Mouse (Mus musculus) heart, postnatal 36 days (tissue): Measurements from ENCODE around the gene Tpst2. TPM values are rescaled to one million over a fixed set of nuclear protein-coding genes. Genes with fewer than 3 reads are reported as not detected.

Source experiments
- DNase-seq, 2 experiments: peaks; one replicate each; pipeline ENCODE4 v3.0.0; 2021 to 2022
- intact Hi-C: fragments of 180-260 bp; cut with DNase I; formaldehyde crosslinking; loops from one replicate; pipeline ENCODE4 v1.15.1; 2025
- total RNA-seq, 2 experiments: library from RNA; stranded (reverse); gene quantifications; 2 replicates each; pipeline ENCODE4 v1.2.3; 2021

Gene Tpst2
- total RNA-seq, 2 experiments from 2014 or later = 39.1 to 42.0 TPM

DNA sequence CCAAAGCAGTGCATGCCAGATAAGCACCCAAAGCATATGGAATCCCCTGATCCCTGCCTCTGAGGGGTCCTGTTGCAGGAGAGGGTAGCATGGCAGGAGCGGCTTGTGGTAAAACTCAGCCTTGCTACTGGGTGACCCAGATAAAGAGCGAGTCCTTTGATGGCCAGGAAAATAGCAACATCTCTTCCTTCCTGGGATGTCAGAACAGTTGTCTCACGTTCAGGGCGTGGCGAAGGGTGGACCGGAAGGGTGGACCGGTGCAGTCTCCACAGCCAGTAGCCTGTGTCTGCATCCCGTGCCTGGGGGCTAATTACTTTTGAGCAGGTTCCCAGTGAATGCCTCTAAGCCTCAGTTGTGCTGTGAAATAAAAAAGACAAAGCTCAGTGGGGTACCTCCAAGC lies 23.3 kb upstream of the Tpst2 start:
- intact Hi-C loops = no loop called here

DNA sequence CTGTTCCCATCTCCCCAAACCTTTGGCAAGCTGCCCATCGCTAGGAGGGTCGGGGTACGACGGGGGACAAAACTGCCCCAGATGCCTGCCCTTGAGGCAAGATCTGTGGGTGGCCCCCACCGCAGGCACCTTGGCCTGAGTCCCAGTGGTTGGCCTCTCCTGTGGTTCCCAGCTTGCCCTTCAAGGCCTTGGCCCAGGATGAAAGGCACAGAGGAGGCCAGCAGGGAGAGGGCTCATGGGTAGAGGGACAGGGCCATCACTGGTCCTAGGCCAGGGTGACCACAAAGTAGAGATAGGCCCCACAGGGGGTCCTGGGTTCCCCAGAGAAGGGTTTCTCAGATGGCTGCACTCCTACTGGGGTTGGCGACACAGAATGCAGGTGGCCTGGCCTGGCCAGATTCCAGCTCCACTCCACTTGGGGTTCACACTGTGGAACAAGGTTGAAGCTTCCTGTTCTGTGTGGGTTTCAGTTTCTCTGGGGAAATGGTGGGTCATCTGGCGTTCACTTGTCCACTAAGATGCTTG lies 22.1 kb upstream of the Tpst2 start:
- DNase-seq = peak; percentile 64 to 70
- intact Hi-C loops = no loop called here

More for the DNA sequence above, 23.3 kb upstream of the Tpst2 start:
- peak in 1 of 2 experiments; percentile 40 for DNase-seq

DNA sequence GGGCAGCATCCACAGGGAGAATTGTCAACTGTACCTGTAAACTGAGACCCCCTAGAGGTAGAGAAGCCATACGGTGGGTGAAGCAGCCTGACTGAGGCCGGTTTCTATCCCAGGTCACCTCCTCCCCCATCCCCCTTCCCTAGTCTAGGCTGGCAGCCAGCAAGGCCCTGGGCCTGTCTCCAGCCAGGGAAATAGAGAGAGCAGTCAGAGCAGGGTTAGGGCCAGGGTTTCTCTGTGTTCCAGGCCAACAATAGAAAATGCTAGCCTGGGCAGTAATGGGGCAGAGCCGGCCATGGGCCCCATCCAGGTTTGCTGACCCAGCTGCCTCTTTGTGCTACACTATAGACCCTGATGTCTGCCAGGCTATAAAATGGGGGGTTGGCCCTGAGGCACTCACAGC lies 21.1 kb upstream of the Tpst2 start, which contains the start of gene Crybb1:
TSS of gene Crybb1 (plus strand) at position 390 of the 400 bp plus-strand sequence.
- intact Hi-C loops = no loop called here
- peak; percentile 71 to 75 for DNase-seq

DNA sequence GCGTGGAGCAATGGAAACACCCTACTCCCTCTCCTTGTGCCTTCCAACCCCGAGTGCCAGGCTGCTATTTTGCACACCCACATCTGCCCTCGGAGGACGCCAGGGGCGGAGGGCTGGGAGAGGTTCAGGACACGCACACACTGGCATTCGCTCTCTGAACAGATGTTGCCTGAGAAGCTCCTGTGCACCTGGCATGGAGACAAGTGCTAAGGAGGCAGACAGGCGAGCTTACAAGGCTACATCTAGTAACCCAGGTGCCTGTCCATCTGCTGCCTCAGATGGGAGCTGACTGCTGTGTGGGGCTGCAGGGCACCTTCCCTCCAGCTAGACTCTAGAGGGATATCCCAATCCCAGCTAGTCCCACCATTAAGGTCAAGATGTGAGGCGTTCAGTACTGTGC lies 20.0 kb upstream of the Tpst2 start:
- intact Hi-C loops = no loop called here
- DNase-seq = no peak

DNA sequence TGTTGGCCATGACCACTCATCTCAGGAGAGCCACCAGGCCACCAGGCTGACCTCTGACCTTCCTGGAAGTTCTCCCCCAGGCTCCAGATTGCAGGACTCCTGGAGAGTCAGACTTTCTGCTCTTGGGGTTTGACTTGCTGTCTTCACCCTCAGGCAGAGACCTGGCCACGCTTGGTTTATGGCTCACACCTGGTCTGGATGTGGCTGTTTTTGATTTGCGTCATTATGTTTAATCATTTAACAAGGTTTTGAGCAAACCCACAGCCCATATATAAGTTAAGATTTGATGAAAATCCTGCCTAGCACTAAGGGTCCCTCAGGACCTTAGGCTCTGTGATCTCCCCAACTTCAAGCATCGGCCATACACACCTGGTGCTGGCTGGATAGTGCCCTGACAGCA lies 18.6 kb upstream of the Tpst2 start:
- intact Hi-C loops = no loop called here

DNA sequence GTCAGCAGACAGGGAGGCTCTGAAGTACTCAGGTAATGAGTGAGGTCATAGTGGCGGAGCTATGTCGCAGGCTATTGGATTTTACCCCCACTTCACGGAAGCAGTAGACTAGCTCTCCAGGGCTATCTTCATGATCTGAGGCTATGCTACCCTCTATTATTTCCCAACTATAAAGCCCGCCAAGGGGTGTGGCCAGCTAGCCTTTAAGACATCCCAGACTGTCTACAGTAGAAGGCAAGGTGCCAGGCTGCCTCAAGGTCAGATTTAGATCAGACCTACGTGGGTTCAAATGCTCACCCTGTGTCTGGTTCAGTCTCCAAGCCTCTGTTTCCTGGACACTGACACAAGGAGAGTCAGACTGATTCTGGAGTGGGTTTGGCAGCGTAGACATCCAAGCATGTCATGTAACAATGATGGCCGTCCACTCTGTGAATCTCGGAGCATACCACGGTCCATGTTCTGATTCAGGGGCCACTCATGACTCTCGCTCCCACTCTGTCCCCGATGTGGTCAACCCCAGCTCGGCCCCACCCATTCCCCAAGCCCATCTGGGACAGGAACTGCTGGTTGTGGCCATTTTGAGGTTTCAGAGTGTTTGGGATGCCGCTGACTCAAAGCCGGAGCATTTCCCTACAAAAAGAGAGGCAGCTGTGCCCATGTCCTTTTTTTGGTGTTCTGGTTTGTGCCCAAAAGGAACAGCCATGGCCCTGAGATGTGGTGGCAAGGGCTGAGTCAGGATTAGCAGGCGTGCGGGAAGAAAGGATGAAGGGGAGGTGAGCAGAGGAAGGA lies 16.4 kb upstream of the Tpst2 start:
- intact Hi-C loops = no loop called here
- no peak for DNase-seq

More for the DNA sequence above, 18.6 kb upstream of the Tpst2 start:
- DNase-seq = no peak

DNA sequence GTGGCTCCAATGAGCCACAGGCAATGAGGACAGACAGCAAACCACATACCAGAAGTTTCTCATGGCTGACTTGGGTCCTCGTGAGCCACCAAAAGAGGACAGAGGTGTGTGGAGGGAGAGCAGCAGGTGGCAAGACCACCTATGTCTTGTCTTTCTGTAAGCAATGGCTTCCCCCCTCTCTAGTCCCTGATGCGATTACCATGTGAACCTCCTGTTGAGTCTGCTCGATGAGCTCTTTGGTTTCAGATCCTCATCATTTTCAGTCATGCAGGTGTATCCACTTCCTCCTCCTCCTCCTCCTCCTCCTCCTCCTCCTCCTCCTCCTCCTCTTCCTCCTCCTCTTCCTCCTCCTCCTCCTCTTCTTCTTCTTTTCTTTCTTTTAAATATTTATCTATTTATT lies 15.7 kb upstream of the Tpst2 start:
- intact Hi-C loops = no loop called here
- DNase-seq = no peak

DNA sequence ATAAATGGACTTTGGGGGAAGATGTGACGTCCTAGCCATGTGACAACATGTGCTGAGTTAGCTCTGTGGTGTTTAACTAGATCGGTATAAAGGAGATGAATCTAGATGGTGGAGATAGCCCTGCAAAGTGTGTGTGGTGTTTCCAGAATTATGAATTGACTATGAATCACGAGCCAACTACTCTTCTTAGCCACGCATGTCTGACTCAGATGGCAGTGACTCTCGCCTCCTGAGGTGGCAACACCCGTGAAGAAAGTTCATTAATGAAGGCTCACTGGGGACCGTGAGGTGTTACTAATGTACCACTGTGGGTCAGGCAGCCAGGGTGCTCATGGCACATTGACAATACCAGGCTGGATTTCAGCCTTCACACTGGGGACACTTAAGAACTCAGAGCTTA lies 12.4 kb upstream of the Tpst2 start:
- intact Hi-C loops = no loop called here
- no peak for DNase-seq

DNA sequence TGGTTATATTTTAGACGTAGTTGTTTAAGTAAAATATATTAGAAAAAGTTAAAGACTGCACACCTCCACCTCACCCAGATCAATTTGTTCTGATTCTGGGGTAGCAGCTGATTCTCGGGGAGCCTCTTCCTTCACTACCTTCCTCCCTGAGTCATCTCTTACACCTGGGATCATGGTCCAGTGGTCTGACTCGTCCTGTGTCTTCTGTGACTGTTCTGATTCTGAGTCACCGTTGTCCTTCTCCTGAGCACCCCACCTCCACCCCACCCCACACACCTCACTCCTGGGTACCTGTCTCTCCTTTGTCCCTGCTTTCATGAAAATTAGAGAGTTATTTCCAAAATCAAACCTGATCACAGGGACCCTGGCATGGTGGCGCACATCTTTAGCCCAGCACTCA lies 11.4 kb upstream of the Tpst2 start:
- intact Hi-C loops = no loop called here
- no peak for DNase-seq

DNA sequence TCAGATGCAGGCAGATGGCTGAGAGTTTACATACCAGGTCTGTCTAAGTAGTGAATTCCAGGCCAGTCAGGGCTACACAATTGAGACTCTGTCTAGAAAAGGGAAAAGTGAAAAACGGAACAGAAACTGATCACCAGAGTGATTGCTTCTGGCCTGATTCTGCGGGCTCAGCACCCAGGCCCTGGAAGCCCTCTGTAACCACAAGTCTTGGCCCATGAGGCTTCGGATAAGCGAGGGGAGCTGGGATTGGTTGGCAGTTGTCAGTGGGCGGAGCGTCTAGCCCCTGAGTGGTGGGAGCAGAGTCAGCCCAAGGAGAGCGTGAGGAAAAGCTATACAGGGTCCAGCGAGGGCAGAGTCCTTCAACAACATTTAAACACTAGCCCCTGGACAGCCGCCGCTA lies 11.0 kb upstream of the Tpst2 start:
- intact Hi-C loops = no loop called here
- DNase-seq = no peak

DNA sequence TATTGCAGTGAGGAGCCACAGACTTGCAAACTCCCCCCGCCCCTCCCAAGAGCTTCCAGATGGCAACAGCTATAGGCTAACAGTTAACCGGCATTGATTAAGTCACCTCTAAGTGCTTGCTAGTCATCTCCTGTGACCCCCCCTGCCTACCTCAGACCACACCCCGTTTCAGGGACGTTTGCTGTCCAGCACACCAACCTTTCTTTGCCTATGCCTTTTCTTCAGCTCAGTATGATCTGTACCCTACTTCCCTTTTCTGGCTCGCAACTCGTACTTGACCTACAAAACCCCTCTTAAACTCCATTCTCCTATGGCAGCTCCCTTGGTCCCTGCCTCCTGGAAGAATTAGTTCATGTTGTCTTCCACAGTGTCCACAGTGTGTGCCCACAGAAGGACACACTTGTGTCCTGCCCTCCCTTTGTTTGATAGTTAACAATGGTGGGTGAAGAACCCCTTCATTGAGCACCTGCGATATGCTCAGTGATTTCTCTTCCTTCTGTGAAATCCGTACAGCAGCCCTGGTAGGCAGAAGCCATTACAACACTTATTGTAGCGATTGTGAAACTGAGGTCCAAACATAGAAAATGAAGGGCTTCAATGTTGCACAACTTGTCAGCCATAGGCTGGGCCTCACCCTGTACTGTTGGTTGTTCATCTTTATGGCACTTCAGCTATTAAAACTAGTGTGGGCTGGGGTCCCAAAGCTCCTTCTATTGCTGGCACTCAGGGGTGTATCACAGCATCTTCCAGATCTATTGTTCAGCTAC lies 10.3 kb upstream of the Tpst2 start:
- intact Hi-C loops = no loop called here
- no peak for DNase-seq

DNA sequence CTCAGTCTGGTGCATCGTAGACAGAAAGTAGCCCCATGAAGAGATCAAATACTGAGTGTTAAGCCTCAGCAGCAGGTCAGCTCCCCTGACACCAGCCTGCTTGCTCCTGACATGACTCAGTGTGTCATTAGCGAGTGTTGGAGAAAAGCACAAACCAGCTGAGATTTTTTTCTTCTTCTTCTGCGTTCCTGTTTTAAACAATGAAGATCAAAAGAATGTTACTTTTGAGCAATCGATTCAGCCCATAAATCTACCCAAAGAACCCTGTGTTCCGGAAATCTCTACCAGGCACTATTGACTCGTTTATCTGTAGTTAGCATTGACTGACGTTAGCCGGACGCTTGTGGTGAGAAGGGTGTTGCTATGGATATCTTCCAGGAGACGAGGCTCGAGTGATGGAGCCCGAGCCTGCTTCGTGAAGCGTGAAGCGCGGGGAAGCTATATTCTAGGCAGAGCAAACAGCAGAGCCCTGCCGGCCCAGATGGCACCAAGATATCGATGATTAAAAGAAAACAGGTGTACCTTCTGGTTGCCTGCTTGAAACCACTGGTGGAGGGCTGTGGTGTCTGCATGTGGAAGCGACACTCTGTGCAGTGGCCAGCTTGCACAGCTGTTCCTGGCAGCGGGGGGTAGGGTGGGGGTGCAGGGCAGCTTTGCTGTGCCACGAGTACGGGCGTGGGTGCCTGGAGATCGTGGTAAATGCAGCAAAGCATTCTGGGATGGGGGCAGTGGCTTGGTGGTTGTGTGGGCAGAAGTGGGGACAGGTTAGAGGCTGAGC lies 5.5 kb upstream of the Tpst2 start:
- no peak for DNase-seq
- intact Hi-C loops = no loop called here

DNA sequence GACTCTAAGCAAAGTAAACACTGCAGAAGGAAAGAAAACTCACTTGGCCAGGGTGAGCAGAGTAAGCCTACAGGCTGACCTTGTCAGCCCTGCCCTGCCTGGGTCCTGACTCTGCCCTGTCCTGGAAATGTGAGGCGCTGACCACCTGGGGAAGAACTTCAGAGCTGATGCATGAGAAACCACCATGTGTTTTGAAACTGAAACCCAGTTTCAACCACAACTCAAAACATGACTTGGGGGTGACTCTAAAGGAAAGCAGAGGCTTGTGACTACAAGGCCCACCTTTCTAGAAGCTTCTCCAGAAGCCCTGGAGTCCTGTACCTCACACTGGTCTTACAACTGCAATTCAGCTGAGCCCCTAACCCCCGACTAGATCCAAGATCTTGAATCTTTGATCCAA lies 3.6 kb upstream of the Tpst2 start:
- intact Hi-C loops = no loop called here
- no peak for DNase-seq

DNA sequence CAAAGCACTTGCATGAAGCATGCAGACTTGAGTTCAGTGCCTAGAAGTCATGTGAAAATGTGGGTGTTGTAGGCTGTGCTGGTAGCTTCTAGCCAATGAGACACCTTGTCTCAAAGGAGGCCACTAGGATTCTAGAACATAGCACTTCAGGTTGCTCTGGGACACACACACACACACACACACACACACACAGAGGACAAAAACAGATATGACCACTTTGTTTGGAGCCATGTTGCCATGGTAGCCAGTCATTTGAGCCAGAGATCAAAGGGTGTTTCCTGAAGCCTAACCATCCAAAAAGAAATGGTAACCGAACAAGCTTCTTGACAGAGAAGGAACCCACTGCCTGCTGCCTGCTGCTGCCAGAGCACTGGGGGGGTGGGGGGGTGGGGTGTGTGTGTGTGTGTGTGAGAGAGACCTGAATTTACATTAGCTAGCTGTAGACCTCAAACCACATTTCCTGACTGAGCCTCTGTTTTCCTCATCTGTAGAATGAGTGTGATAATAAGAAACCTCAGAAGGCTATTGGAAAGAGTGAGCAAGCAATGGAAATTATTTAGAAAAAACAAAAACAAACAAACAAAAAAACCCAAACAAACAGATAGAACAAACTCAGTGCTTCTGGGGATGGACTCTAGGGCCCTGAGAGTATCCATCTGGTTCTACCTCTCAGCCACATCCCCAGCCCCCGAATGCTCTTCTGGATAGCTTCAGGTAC lies 2.6 kb upstream of the Tpst2 start:
- no peak for DNase-seq
- intact Hi-C loops = loop anchor here (2.0 kb wide), 1 partner anchor 33 kb away; no protein-coding TSS in a partner anchor

DNA sequence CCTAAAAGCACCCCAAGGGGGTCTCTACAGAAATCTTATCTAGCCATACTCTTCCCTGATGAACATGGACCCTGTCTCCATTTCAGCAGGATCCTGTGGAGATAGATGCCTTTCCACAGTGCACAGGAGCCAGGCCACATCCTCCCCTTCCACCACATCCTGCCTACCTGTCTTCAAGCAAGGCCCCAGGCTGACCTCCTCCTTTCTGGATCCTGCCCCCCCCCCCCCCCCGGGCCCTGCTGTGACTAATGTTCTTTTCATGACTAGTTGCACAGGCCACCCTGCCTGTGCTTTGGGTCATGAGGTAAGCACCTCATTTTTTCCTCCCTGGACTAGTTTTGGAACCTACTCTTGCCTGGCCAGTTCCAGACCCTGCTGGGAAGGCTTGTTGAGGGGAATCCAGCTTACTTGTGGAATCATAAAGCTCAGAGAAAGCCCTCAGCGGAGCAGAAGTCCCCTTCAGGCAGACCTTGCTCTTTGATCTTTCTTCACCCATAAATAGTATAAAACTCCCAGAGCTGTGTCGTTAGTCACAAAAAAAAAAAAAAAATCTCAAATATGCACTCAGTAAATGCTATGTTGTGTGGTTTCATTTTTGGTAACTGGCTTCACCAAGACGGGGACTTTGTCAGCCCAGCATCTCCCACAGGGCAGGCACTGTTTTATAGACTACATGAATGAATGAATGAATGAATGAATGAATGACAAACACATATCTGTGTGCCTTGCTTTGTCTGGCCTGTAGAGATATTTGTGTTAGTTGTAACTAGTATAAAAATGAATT lies 1.3 kb upstream of the Tpst2 start:
- intact Hi-C loops = loop anchor here (2.0 to 5.0 kb wide), 2 partner anchors 34 to 67 kb away; partner anchors contain the start of genes Hps4 and Srrd
- DNase-seq = no peak

DNA sequence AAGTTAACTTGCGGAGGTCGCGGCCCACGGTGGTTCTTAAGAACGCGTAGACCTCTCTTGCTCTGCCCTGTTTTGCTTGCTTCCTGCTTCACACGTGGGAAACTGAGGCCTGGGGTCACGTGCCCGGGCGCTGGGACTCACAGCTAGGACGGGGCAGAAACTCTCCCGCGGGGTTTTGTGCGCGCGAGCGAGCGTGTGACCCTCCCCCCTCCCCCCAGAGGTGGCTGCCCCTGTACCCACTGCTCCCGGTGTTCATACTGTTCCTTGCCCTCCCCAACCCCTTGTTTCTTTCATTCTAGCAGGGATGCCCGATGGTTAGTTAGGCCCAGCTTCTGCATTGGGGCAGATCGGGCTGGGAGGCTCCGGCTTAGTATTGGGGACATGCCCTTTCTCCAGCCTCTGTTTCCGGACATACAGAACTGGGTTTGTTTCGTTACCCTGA lies 437 bp downstream of the Tpst2 start:
- intact Hi-C loops = loop anchor here (2.0 to 5.0 kb wide), 2 partner anchors 50 to 65 kb away; partner anchors contain the start of genes Hps4, Srrd and Tfip11
- DNase-seq = peak in 1 of 2 experiments; percentile 47

DNA sequence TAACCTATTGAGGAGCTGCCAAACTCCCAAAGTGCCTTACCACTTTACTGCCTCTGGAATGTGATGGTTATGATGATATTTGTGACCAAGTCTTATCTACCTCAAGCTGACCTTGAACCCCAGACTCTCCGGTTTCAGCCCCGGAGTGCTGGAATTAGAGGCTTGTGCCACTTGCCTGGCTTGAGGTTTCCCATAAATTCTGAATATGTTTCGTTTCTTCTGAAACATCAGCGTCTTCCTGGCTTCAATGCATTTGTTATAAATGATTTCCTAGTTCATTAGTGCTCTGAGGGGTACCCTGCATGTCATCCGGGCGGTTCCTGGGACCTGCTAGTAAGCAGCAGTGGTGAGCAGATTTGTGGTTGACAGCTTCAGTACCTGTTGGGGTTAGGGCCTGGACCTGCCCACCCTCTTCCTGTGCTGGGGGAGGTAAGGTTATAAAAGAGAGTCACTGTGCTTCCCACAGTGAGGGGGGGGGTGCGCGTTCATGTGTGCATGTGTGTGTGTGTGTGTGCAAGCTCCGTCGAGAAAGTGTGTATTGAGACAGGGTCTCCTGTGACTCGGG lies 1.5 kb downstream of the Tpst2 start:
- intact Hi-C loops = loop anchor here (2.0 to 5.0 kb wide), 3 partner anchors 17 to 64 kb away; partner anchors contain the start of genes Hps4, Srrd and Tfip11
- no peak for DNase-seq

DNA sequence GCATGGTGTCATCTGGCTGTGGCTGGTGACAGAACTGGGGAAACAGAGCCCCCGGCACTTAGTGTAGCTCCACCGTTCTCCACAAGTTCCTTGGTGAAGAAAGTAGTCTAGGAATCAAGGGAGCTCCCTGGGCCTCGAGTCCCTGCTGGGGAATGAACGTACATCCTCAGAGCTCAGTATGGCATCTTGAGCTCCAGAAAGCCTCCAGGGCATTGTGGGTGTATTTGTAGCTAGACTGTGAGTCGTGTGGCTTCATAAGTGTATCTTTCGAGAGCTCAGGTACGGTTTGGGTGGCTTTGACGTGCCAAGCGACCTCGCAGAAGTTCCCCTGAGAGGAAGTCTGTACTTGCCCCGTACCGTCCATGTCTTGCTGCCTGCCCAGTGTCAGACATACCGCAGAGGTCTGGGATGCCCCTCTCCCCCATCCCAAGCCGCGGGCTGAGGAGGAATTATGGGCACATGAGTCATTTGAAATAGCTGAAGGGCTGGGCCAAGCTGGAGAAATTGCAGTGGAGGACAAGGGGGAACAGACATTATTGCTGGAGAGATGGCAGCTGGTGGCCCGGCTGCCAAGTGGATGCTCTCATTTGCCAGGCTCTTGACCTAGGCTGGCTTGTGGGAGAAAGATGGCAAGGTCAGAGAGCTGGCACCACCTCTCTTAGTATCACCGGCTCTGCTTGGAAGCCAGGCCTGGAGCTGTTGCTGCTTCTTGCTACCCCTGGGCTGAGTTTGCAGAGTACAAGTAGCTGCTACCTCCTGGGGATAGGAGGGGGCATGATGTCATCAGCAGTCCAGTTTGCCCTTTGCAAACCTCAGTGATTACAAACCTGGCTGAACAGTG lies 2.9 kb downstream of the Tpst2 start:
- DNase-seq = peak in 1 of 2 experiments; percentile 50

More for the DNA sequence above, 2.9 kb downstream of the Tpst2 start:
- intact Hi-C loops = loop anchor here (2.0 to 5.0 kb wide), 2 partner anchors 15 to 63 kb away; partner anchors contain the start of genes Hps4 and Srrd
